Mouse (Mus musculus): ENCODE measurements at regions not wholly inside any gene's neighbourhood (a gene's known extent, or its start where the extent isn't known, plus 50 kb on each side); places are given as distances from the start of the nearest gene placed in this dataset.

DNA sequence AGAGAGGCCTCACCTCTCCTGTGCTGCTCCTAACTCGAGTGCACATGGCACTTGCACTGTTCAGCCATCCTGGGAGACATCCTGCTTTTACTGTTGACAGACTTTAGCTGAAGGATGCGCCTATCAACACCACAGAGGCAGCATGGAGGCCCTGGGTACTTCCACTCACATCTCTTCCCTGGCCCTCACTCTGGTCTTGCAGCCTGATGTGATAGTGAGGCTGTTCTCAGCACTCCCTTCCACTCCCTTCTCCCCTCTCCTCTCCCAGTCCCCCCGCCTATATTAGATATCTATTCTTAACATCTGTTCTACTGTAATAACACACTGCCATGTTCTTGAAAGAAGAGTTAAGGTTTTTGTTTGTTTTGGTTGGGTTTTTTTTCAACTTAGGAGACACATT is 50.2 kb upstream of the Bod1 start:
- ATAC-seq (replicated peaks; ENCODE audit: low FRiP score, poor library complexity, severe bottlenecking), result no peak

DNA sequence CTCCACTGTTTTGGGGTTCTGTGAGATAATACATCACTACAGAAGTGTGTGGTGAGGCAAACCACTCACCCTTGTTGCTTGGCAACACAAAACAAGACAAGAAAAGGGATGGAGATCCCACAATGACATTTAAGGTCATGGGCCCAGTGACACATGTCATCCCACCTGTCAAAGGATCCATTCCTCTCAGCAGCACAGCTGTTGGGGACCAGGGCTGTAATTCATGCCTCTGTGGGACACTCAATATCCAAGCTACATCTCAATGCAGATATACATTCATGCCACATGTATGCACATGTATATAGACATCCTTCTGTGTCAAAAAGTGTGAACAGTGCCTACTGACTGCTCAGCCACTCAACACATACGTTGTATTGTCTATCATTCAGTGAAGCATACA is 52.8 kb upstream of the Bod1 start:
- ATAC-seq (replicated peaks; ENCODE audit: low FRiP score, poor library complexity, severe bottlenecking), result no peak

DNA sequence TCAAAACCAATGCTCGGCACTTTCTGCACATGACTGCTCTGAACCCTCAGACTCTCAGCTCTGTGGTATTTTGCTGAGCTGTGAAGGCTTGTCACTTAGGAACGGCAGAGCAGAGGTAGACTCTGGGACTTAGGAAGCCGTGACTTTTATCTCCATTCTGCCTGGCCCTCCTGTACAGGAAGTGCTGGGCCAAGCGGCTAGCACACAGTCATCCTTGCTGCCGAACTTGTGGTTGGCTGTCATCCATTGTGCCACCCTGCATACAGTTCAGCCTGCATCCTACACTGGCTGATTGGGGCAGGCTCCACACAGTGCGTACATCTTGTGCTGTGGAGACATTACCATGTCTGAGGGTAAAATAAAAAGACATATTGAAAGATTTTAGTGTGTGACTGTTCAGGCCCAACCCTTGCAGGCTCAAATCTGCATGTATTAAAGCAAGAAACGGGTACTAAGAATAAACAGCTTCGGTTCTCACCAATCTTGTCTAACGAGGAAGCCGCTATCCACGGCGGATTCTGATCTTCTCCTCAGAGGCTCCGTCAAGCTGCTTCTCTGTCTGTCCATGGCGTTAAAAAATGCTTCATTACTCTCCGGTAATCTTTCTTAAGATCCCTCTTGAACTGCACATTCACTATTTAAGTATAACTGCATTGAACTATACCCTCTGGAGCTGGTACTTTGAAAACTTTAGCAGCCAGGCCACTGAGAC is 54.4 kb upstream of the Bod1 start:
- 0 out of 2 replicates have a peak, but pooled peaks have one; percentile 13 for ATAC-seq (replicated peaks; ENCODE audit: low FRiP score, poor library complexity, severe bottlenecking)

DNA sequence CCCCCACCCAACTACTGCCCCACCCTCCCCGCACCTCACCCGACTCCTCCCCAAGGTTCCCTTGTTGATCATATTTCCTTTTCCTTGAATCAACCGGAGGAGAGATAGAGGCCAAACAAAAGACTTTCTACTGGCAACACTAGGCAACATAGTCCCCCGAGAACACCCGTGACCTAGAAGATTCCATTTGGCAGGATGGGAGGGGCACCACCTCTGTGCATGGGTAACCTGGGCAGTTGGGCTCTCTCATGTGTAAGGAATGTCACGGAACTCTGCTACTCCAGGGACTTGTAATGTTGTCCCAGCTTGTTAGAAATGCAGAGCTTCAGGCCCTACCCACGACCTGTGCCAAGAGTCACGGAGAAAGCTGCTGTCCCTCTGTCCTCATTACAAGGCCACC is 55.6 kb upstream of the Bod1 start:
- no peak for ATAC-seq (replicated peaks; ENCODE audit: low FRiP score, poor library complexity, severe bottlenecking)

DNA sequence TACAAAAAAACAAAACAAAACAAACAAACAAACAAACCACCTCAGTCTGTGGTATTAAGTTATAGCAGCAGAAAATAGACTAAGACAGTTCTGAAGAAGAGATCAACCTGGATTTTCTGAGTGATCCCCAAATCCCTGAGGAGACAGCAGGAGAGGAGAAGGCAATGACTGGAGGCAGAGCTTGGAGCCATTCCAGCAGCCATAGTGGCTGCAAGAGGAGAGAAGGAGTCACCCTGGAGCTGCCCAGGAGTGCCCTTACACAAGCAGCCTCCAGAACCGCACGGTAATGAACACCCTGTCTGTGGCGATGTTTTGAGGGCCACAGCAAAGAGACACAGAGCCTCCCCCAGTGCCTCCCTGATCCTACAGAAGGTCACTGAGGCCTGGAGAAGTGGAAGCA is 58.0 kb upstream of the Bod1 start:
- ATAC-seq (replicated peaks; ENCODE audit: low FRiP score, poor library complexity, severe bottlenecking), result no peak

DNA sequence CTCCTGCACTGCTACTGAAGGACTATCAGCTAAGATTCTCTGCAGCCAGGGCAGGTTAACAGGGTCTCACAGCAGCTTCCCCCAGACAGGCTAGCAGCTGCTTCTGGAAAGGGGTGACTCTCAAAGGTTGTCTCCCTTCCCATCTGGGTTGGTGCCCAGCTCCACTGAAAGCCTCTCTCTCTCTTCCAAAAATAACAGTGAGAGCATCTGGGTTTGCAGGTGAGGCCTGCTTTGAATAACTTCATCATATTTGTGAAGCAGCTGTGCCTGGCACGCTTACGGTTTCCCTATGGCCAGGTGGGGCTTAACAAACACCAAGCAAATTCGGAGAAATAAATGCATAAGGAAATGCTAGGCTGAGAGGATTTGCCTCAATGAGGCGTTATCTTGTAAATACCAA is 58.5 kb upstream of the Bod1 start:
- no peak for ATAC-seq (replicated peaks; ENCODE audit: low FRiP score, poor library complexity, severe bottlenecking)

DNA sequence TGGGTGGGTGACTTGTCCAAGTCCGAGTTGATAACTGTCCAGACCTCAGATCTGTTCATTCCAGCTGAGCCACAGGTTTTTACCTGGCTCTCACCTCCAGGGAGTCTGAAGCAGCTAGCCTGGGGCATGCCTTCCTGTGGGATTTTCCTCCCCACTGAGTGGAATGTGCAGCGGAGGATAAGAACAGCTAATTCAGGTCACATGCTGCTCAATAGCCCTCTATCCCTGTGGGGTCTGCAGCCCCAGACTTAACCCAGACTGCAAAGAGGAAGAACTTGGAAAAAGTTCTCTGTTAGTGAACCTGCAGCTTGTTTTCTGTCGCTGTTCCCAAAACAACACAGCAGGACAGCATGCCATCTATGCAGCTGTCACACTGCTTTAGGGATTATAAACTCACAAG is 59.0 kb upstream of the Bod1 start:
- no peak for ATAC-seq (replicated peaks; ENCODE audit: low FRiP score, poor library complexity, severe bottlenecking)

DNA sequence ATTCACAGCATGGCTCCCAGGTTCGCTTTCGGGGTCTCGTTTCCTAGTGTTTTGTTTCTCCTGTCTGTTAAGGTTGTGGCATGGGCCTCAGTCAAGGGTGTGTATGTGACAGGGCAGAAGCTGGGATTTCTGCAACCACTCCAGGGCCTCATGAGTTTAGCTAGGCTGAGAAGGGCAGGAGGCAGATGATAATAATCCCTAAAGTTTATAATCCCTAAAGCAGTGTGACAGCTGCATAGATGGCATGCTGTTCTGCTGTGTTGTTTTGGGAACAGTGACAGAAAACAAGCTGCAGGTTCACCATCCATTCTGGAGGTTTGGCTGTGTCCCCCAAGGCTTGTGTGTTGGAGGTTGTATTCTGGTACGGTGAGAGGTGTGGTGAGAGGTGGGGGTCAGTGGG is 59.8 kb upstream of the Bod1 start:
- no peak for ATAC-seq (replicated peaks; ENCODE audit: low FRiP score, poor library complexity, severe bottlenecking)

DNA sequence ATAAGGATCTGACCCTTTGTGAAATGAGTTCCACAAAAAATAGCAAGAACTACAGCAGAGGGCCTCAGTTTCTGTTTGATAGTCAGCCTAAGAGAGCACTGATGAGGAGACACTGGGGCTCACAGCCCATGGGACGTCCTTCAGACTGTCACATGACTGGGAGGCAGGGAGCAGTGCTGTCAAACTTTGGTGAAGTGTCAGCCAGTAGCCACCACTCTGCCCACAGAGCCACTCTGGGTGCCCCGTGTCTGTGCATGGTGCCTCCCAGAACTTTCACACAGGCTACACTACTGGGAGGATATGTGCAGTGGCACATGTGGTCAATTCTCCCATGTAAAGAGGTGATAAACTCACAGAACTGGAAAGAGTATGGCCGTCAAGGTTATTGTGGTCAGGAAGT is 60.7 kb upstream of the Bod1 start:
- no peak for ATAC-seq (replicated peaks; ENCODE audit: low FRiP score, poor library complexity, severe bottlenecking)

DNA sequence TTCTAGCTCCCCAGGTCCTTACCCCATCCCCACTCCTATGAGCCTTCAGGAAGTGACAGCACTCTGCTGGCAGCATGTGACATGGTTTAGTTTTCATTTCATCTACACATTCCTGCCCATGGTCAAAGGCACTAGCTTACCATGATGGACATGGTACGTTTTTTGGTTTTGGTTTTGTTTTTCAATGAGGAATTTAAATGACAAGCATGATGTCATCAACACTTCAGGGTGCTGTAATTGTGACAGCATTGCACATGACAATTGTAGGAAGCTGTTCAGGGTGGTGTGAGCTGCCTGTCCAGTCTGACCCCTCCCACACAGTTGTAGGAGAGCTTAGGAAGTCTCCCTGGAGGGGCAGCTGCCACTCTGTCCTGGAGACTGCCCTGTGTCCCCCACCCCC is 61.3 kb upstream of the Bod1 start:
- ATAC-seq (replicated peaks; ENCODE audit: low FRiP score, poor library complexity, severe bottlenecking), result no peak

DNA sequence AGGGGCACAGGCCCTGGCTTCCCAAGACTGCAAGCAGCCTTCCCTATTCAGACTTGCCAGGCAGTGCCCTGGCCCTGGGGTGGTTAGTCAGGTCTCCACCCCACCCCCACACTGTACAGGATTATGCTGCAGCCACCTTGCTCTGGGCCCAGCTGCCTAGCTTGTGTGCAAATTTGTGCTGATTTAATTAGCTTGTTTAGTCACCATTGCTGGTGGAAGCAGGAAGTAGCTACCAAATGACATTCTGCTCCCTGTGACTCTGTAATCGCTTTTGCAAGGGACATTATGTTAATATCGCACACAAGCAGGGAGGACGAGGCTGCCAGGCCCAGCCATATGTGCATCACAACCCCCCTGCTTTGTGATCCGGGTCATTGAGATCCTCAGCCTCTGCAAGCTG is 62.4 kb upstream of the Bod1 start:
- no peak for ATAC-seq (replicated peaks; ENCODE audit: low FRiP score, poor library complexity, severe bottlenecking)

DNA sequence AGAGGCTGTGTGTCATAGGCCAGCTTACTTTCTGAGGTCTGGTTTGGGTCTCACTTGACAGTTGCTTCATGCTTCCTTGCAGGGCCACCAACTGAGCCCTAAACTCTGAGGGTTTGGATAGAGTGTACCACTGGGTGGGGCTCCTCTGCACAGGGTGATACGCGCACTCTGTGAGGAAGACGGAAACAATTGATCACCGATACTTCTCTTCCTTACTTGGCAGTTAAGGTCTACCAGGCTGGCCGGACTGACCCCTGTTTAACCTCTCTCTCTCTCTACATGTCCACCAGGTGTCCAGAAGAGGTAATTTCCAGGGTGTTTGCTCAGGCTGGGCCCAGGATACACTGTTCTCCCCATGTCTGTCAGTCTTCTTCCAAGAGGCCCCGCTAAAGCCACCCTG is 63.6 kb upstream of the Bod1 start:
- ATAC-seq (replicated peaks; ENCODE audit: low FRiP score, poor library complexity, severe bottlenecking), result no peak

DNA sequence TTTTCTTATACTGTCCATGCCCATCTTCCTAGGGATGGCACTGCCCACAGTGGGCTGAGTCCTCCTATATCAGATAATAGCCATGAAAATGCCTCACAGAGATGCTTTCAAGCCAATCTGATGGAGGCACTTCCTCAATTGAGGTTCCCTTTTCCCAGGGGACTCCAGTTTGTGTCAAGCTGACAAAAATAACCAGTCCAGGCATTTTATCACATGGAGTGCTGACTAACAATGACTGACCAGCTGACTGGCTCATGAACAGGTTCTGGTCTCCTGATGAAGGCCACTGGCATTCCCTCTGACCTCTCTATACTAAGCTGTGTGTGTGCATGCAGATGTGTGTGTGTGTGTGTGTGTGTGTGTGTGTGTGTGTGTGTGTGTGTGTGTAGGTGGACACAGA is 64.4 kb upstream of the Bod1 start:
- no peak for ATAC-seq (replicated peaks; ENCODE audit: low FRiP score, poor library complexity, severe bottlenecking)

DNA sequence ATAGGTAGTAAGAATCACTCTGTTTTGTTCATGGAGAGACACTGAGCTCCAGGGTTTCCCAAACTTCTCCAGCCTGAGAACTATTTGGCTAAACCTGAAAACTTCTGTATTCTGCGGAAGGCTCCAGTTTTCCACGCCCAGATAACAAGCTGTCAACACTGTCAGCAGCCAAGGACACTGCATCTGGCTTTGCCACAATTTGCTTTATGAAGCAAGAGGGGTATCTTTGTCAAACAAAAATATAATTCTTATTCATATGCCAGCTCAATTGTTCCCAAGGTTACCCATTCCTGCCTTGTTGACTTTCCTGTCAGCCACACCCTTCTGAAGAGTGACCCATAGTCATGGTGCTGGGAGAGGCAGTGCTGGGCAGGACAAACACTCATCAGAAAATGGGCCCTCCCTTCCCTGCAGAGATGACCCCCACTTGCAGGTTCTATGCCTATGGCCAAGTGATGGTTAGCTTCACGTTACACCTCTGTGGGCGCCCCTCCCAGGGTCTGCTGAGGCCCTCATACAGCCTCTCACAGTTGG is 64.9 kb upstream of the Bod1 start:
- ATAC-seq (replicated peaks; ENCODE audit: low FRiP score, poor library complexity, severe bottlenecking), result no peak

DNA sequence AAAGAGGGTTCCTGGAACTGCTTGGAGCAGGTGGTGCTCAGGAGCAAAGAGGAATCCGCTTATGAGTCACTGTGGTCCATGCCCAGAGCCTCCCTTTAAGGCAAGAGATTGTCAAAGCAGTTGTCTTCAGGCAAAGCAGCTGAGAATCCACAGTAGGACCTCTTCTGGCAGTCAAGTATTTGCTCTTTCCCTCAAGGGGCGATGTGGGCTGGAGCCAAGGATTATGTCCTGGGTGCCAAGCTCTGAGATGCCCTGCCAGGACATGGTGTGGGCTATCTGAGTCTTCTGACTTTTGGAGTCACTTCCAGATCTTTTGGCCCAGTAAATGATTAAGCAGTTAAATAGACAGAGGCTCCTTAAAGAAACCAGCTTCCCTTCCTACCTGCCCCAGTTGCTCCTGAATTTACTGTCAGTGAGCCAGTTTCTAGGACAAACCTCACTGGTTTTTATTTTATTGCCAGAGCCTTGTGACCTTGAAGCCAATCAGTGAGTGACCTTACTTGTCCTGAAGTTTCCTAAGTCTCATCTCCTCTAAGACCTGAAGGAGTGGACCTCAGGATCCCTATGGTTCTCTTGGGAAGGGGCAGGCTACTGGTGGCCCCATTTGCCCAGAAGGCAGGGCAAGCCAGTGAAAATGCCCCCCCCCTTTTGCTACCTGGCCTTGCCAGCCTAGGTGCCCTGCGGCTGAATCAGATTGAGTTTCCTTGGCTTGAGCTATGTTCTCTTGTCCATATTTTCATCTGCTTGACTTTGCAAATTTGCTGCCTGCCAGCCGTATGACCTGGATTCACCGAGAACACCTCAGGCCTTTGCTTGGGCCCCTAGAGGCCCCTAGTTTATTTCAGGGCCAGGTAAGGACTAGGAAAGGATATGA is 66.7 kb upstream of the Bod1 start:
- no peak for ATAC-seq (replicated peaks; ENCODE audit: low FRiP score, poor library complexity, severe bottlenecking)

DNA sequence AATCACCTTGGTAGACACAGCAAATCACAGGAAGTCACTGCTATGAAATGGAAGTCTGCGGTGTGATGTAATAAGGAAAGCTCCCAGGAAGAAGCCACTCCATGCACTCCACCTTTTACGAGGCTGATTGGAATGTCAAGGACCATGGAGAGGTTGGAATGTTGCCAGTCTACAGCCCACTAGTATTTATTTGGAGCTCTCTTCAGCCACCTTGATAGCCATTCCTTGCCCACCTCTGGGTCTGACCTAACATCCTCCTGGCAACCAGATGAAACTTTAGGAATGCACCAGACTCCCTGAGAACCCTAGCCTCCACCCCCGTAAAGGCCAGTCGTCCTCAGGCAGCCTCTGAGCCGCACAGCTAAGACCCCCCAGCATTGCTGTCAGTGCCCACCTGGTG is 68.7 kb upstream of the Bod1 start:
- ATAC-seq (replicated peaks; ENCODE audit: low FRiP score, poor library complexity, severe bottlenecking), result no peak

DNA sequence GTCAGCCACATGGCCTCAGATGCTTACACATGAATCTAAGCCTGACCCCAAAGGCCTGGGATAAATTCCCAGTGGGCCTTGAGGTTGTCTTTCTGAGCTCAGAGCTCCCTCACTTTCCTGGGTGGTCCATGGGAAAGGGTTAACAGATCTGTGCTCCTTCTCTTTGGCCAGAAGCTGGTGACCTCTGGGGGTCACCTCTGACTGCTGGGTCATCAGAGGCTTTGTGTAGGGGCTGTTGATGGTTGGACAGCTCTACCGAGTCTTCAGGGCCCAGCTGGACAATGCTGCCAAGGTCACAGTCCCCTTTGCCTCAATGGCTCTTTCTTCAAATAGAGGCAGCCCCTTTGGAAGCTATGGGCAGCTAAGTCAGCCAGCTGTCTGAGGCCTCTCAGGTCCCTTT is 70.5 kb upstream of the Bod1 start:
- ATAC-seq (replicated peaks; ENCODE audit: low FRiP score, poor library complexity, severe bottlenecking), result no peak

DNA sequence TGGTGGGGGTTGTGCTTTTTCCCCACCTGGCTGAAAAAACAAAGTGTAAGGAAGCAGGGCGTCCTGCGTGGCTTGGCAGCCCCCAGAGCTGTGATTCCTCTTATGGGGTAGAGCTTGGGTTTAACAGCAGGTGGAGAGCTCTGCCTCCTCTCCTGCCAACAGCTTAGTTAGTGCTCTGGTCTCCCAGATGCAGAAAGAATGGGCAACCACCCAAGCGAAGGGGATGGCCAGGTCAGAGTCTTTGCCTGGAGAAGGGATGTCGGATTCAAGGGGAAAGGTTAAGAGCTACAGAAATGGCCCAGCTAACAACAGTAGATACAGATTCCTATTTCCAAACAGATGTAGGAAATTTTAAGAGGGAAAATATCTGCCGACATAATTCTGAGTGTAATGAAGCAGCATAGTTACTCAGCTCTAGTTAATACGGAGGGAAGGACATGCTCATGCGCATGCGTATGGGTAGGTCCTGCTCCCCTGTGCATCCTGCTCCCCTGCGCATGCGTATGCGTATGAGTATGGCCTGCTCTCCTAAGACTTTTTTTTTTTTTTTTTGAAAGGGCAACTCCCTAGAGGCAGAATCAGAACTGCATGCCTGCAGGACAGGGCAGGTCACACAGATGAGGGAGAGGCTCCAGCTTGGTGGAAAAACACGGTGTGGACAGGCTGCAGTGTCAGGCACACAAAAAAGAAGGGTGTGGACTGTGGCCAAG is 72.5 kb upstream of the Bod1 start:
- no peak for ATAC-seq (replicated peaks; ENCODE audit: low FRiP score, poor library complexity, severe bottlenecking)

DNA sequence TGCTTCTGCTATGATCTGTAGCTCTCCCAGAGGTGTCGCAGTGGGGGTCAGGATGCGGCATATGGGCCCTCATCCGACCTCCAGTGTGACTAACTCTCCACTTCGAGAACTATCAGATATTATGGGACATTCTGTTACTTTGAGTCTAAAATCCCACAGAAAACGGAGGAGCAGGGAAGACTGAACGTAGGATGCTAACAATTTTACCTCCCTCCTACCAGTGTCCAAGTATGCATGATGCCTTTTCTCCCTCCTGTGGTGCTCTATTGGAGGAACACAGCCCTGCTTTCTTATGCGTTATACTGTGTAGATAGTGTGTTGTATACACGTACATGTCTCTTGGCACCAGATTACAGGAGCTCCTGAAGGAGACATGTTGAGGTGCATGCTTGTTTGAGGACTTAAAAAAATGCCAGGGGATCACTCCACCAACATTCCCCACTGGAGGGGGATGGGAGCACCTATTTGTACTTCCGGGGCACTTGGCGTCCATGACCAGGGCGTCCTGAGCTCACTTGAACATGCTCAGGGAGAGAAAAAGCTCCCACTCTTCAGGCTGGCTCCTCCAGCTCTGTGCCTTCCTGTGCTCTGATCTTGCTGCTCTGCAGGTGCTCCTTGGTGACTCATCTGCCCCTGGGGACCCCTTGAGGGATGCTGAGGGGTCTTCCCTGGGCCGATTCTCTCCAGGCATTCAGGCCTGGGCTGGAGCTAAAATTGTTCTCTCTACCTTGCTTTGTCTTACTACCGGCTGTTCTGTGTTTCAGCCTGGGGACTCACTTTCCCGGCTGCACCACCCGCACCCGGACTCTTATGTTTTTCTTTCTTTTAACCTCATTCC is 73.6 kb upstream of the Bod1 start:
- no peak for ATAC-seq (replicated peaks; ENCODE audit: low FRiP score, poor library complexity, severe bottlenecking)

DNA sequence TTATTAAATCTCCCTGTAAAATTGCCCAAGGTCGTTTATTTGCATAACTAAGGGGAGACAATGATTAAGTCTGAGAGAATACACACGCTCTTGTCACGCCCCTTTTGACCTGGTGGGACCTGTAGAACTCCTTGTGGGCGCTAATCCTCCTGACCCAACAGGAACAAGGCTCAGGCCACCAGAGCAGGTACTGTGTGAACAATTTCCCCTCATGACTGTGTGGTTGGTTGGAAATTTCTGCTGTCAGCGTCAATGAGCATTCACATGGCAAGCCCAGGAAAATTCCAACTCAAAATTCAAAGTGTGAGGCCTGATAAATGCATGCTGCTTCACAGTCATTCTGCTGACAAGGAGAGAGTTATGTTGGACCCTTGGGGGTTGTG is 74.2 kb upstream of the Bod1 start:
- no peak for ATAC-seq (replicated peaks; ENCODE audit: low FRiP score, poor library complexity, severe bottlenecking)

Data from erythroid progenitor cell, adult 5-6 weeks (primary cell).